Mouse (Mus musculus) urinary bladder, adult 18-20 months (tissue): Measurements from ENCODE around the gene Sorcs2.

Source experiments
- DNase-seq, 2 experiments: peaks; one replicate each; pipeline ENCODE4 v3.0.0; 2022; ENCODE audit warnings: low spot score in 2 of 2, mixed read lengths in 2 of 2

Sorcs2 gene

DNA sequence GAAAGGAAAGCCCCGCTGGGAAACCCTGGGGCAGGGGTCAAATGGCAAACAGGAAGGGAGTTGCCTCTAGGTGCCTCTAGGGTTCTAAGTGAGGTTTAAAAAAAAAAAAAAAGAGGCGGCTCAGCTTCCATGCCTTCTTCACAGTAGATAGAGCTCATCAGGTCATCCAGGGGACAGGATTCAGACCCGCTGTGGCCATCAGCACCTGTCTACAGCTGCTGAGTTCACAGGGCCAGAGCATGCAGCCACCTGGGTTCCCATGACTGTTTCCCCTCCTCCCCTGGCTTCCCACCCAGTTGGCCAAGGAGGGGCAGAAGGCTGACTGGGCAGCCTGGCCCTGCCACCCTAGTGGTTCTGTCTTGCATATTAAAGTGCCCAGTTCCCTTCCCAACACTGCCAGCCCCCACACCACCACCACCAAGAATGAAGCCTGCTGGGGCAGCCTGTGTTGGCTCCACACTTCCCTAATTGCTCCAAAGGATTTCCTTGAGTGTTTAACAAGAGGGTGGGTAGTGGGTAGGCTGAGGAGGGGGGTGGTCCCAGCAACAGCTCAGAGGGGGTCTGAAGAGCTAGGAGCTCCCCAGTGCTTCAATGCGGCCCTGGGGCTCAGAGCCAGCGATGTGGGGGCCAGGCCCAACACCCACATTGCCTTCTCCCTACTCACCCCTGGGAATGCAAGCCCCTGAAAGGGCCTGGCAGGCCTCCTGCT, 38.2 kb downstream of the Sorcs2 start:
- no peak for DNase-seq

DNA sequence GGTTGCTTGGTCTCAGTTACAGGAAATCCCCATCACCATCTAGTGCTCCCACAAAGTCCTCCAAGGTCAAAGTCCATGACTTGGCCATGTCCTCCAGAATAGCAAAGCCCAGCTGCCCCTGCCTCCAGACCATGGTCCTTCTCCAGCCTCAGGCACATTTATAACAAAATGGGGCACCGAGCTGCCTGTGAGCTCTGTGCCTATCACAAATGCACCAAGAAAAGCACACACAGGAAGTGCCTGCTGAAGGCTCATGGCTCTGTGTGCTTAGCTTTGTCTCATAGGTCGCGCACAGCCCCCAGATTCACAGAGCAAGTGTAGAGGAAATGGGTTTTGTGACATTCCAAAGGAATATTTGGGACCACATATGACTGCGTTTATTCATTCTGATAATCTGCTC, 39.8 kb downstream of the Sorcs2 start:
- no peak for DNase-seq

- no peak for DNase-seq
These were observed 41.3 kb downstream of the Sorcs2 start for GRCm38 (mm10) chr5:36356659-36357058.

- no peak for DNase-seq
These were observed 42.3 kb downstream of the Sorcs2 start for GRCm38 (mm10) chr5:36355683-36356082.

DNA sequence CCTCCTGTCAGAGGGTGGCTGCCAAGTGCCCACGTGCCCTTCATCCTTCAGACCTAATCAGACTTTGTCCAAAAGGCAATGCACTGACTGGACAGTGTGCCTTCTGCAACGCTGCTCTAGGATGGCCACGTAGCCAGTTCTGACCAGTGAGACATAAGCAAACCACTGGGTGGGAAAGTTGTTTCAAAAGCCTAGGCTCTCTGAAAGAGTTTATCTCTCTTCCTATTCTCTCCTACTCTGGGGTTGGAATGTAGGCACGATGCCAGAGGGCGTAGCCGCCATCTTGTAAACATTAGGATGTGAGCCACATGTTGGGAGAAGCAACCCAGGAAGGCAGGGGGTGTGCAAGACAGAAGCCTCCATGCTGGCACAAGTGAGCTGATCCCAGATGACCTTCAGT, 44.3 kb downstream of the Sorcs2 start:
- peak in 1 of 2 experiments; percentile 58 for DNase-seq

- DNase-seq = no peak
These were observed 44.7 kb downstream of the Sorcs2 start for GRCm38 (mm10) chr5:36353194-36353593.

GRCm38 (mm10) chr5:36346698-36347097, 51.2 kb downstream of the Sorcs2 start:
- no peak for DNase-seq

- no peak for DNase-seq
These were observed 58.7 kb downstream of the Sorcs2 start for GRCm38 (mm10) chr5:36339283-36339682.

DNA sequence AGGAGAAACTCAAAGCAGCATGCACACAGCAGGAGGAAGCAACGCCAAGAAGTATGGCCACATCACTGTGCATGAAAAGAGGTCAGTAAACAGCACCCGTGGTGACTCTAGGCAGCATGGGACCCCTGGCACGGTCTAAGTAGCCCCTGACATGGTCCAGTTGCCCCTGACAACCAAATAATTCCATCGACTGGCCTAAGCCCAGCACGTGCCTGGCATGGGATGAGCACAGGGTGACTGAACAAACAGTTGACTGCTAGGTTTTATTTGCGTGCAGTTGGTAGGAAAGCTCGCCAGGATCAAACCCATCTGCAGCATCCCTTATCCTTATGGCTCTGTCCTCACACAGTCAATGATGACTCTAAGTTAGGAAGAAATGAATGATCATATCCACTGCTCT, 61.7 kb downstream of the Sorcs2 start:
- DNase-seq = no peak

GRCm38 (mm10) chr5:36335661-36336060, 62.3 kb downstream of the Sorcs2 start:
- peak in 1 of 2 experiments; percentile 48 for DNase-seq

DNA sequence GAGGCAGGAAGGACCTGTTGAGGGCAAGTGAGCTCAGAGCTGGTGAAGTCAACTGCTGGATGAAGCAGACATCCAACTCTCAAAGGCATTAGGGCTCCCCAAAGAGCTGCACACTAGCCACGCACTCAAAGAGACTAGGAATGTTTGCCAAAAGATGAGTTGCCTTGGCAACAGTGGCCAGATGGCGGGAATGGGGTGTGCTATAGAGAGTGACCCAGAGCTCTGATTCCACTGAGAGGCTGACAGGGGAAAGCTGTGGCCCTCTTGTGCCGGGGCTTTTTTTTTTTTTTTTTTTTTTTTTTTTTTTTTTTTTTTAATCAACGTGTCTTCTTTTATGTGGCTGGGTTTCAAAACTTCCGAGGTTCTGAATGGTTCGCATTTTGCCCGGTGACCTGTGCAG, 63.7 kb downstream of the Sorcs2 start:
- DNase-seq = no peak

DNA sequence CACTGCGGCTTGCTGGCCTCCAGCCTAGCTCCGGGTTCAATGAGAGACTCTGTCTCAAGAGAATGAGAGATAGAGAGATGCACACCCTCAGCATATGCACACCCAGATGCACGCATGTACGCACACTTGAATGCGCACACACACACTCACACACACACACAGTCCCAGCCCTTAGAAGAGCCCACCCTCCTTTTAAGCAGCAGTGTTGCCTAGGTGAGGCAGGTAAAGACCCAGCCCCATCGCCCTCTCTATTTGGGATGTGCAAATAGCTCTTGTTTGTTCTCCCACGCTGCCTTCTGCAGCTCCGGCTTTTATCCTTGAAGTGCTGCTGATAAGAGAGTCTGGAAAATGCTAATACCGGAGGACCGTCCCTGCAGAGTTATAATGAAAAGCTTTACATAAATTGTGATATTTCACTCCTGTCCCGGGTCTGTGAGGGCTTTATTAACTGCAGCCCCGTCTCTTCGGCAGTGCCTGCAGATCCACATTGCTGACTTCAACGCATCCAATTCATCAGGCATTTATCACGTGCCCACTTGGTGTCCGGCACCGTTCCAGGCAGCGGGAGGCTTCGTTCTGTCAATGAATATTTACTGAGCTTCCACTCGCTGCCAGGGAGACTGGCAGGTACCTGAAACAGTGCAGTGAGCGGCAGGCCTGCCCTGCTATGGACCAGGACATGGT, 67.3 kb downstream of the Sorcs2 start:
- DNase-seq = no peak

GRCm38 (mm10) chr5:36326057-36327010, 71.6 kb downstream of the Sorcs2 start:
- no peak for DNase-seq

DNA sequence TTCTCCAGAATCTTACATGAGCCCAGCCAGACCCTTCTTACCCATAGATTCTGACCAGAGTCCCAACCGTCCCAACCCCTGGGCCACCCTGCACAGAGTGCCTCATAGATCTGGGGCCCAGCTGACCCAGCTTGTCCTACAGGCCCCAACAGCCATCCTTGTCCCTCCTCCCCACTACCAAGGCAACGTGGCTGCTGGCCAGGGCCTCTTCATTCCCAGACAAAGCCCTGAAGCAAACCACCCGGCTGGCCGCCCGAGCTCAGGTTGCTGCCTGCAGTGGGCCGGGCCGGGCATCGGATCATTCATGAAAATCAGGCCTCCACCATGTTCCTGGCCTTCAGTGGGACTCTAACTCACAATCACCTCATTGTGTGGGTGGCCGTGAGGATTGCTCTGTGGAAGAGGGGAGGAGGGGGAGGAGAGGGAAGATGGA, 73.8 kb downstream of the Sorcs2 start:
- DNase-seq = no peak

- DNase-seq = peak; percentile 66 to 79
These were observed 74.4 kb downstream of the Sorcs2 start for GRCm38 (mm10) chr5:36323526-36323925.

DNA sequence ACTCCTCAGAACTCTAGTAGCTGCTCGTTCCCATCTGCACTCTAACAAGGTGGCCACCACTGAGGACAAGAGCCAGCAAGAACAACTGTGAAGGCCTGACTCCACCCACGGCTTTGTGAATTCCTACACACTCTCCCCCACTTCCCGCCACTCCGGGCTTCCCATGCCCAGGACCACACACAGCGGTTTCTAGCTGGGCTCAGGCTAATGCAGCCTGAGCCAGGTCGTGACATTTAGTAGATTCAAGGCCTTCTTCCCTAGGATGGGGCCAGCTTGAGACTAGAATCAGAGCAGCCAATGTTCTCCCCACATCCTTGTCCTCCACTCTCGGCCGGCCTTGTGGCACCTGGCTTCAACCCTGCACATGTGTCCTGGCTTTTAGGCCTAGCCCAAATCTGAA, 76.4 kb downstream of the Sorcs2 start:
- DNase-seq = no peak

- peak in 1 of 2 experiments; percentile 41 for DNase-seq
These were observed 77.3 kb downstream of the Sorcs2 start for GRCm38 (mm10) chr5:36320667-36321066.

DNA sequence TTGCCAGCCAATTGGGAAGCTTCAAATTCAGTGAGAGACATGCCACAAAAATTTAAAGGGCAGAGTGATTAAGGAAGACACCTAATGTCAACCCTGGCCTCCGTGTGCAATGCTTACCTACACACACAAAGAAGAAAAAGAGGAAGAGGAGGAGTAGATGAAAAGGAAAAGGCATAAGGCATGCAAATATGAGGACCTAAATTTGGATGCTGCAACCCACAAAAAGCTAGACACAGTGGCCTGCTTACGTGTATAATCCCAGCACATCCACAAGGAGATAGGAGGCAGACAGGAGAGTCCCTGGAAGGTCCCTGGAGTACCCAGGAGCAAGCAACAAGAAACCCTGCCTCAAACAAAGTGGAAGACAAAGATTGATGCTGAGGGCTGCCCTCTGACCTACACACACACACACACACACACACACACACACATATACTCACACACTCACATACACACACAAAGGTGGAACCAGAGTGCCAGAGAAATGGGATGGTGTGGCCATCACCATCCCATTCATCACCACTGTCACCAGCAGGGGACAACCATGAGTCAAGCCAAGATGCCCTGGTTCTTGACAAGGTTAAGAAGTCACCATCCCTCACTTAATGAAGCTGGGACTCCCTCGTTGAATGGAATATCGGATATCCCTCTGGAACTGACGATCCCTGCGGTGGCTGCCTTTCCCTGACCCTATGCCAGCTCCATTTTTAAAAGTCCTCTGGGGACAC, 80.1 kb downstream of the Sorcs2 start:
- no peak for DNase-seq

DNA sequence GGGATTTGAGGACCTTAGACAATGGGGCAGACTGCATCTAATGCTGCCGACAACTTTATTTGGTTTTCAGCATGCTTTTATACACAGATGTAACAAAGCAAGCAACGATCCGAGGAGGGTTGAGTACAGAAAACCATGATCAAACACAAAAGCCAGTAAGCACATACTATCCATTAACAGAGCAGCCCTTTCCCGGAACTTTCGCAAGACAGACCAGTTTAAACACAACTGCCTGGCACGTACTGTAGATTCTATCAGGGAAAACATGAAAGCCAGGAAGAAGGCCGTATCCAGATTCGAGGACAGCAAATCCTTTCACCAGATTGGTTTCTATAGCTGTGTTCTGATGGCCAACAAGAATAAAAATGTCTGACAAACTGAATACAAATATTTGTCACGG, 82.8 kb downstream of the Sorcs2 start:
- DNase-seq = no peak

DNA sequence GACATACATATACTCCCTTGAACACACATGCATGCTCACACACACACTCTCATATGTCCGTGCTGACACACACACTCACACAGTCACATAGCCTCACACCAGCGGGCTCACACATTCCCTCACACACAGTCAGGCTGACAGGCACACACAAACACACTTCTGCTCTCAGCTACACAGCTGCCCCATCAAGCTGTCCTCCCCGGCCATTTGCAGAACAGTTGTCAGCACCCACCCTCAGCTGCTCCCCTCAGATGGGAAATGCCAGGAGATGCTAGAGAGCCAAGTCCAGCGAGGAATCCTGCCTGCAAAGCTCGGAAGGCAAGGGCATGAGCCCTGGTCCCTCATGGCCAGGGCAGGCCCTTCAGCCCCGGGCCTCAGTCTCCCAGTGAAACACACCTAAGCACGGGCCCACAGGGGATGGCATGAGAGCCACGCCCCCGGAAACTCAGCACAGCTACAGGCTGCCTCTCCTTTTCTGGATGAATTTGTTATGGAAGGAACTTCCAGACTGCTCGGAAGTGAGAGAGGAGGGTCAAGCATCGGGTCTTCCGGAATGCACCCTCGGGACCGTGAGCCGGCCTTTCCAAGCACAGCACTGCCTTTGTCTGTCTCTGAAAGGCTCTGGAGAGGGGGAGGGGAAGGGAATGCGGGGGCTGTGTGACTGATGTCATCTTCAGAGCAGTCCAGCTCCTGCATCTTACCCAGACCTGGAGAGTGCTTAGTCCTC, 84.4 kb downstream of the Sorcs2 start:
- DNase-seq = no peak

DNA sequence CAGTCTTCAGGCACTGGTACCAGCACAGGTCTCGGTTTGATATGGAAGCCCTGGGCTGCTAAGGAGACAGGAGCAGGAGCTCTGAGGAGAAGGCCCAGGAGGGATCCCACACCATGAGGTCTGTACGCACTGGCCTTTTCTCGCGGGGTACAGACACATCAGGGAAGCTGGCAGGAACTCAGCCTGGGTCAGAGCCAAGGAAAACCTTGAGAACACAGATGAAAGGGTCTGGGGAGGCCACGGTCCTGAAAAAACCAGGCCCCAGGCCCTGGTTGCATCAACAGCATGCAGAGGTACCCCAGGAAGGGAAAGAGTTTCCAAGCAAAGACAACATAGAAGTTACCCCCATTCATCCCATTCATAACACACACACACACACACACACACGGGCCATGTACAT, 85.0 kb downstream of the Sorcs2 start:
- no peak for DNase-seq
